Mouse (Mus musculus) MEL (cell line): ENCODE data around the gene Rhot2. TPM values are rescaled to one million over a fixed set of nuclear protein-coding genes. Genes with fewer than 3 reads are reported as not detected.
"Not testable (repeated sequence)": the region's sequence is repeated elsewhere in the genome, so short reads cannot be mapped to it uniquely, and the experiment has no call there.

Source experiments
- DNase-seq: peaks from one replicate; pipeline ENCODE4 v3.0.0; 2011; ENCODE audit warnings: low read depth, low spot score
- H3K27ac ChIP-seq: 2 replicates; pipeline ENCODE4 v1.5.1; 2012; ENCODE audit warnings: low read depth, mild to moderate bottlenecking, control low read depth, low read length, moderate library complexity; ENCODE audit not compliant: control insufficient read depth
- H3K27me3 ChIP-seq, 2 experiments: fragments of 150-350 bp in 1 of 2; sonication (generic) in 1 of 2; 2 replicates each; pipeline ENCODE4 v1.6.1; 2012; ENCODE audit warnings: low read length in 2 of 2, mild to moderate bottlenecking in 2 of 2, improper control_type of control experiment in 1 of 2, moderate library complexity in 1 of 2; ENCODE audit not compliant: insufficient read depth in 2 of 2, control insufficient read depth in 1 of 2
- H3K36me3 ChIP-seq, 2 experiments: 2 replicates each; pipeline ENCODE4 v1.6.1; 2012 to 2014; ENCODE audit warnings: low read length in 2 of 2, improper control_type of control experiment in 1 of 2, inconsistent platforms in 1 of 2, mild to moderate bottlenecking in 1 of 2; ENCODE audit not compliant: insufficient read depth in 2 of 2, control insufficient read depth in 1 of 2
- H3K4me1 ChIP-seq, 2 experiments: fragments of 150-350 bp in 1 of 2; sonication (generic) in 1 of 2; 2 replicates each; pipeline ENCODE4 v1.6.1; 2012; ENCODE audit warnings: low read length in 2 of 2, improper control_type of control experiment in 1 of 2, mild to moderate bottlenecking in 1 of 2; ENCODE audit not compliant: insufficient read depth in 2 of 2, control insufficient read depth in 1 of 2
- H3K4me3 ChIP-seq, 2 experiments: fragments of 150-350 bp in 1 of 2; sonication (generic) in 1 of 2; 2 replicates each; pipeline ENCODE4 v1.5.1; 2012; ENCODE audit warnings: low read depth in 2 of 2, low read length in 2 of 2, mild to moderate bottlenecking in 2 of 2, moderate library complexity in 2 of 2, control low read depth in 1 of 2, improper control_type of control experiment in 1 of 2; ENCODE audit not compliant: control insufficient read depth in 1 of 2, insufficient read depth in 1 of 2
- H3K79me2 ChIP-seq: 2 replicates; pipeline ENCODE4 v1.6.1; 2012; ENCODE audit warnings: mild to moderate bottlenecking, low read length, moderate library complexity; ENCODE audit not compliant: control insufficient read depth, poor library complexity, insufficient read depth
- H3K9ac ChIP-seq: 2 replicates; pipeline ENCODE4 v1.6.1; 2012; ENCODE audit warnings: low read depth, mild to moderate bottlenecking, control low read depth, low read length, moderate library complexity; ENCODE audit not compliant: control insufficient read depth, poor library complexity, severe bottlenecking
- H3K9me3 ChIP-seq: fragments of 150-350 bp; sonication (generic); replicated peaks from 2 replicates; pipeline ENCODE4 v1.6.1; 2012; ENCODE audit warnings: mild to moderate bottlenecking, low read length, improper control_type of control experiment, moderate library complexity; ENCODE audit not compliant: insufficient read depth
- BHLHE40 ChIP-seq: IDR thresholded peaks from 2 replicates; pipeline ENCODE4 v1.6.1; 2012; ENCODE audit warnings: low read depth, mild to moderate bottlenecking, inconsistent platforms, low read length, improper control_type of control experiment, borderline replicate concordance
- CHD2 ChIP-seq: IDR thresholded peaks from 2 replicates; pipeline ENCODE4 v1.6.1; 2011; ENCODE audit warnings: low read length, improper control_type of control experiment
- E2F4 ChIP-seq: IDR thresholded peaks from 2 replicates; pipeline ENCODE4 v1.6.1; 2011; ENCODE audit warnings: low read depth, low read length, improper control_type of control experiment, borderline replicate concordance
- EP300 ChIP-seq, 2 experiments: IDR thresholded peaks; 2 replicates each; pipeline ENCODE4 v1.6.1; 2011; ENCODE audit warnings: improper control_type of control experiment in 2 of 2, low read length in 2 of 2, low read depth in 1 of 2, mild to moderate bottlenecking in 1 of 2
- JUND ChIP-seq: IDR thresholded peaks from 2 replicates; pipeline ENCODE4 v1.6.1; 2011; ENCODE audit warnings: low read depth, mild to moderate bottlenecking, improper control_type of control experiment, low read length
- MAX ChIP-seq: IDR thresholded peaks from 2 replicates; pipeline ENCODE4 v1.6.1; 2011; ENCODE audit warnings: low read length, improper control_type of control experiment
- MEF2A ChIP-seq: IDR thresholded peaks from 2 replicates; pipeline ENCODE4 v1.6.1; 2014; ENCODE audit warnings: low read depth, mild to moderate bottlenecking, inconsistent platforms, low read length, improper control_type of control experiment; ENCODE audit not compliant: poor library complexity, insufficient replicate concordance, severe bottlenecking; ENCODE audit errors: extremely low read depth
- MXI1 ChIP-seq: IDR thresholded peaks from 2 replicates; pipeline ENCODE4 v1.6.1; 2011; ENCODE audit warnings: mild to moderate bottlenecking, low read depth, low read length, improper control_type of control experiment
- MYC ChIP-seq: IDR thresholded peaks from 2 replicates; pipeline ENCODE4 v1.6.1; 2011; ENCODE audit warnings: low read depth, mild to moderate bottlenecking, low read length, improper control_type of control experiment, moderate library complexity
- POLR2A ChIP-seq, 2 experiments: IDR thresholded peaks; 2 replicates each; pipeline ENCODE4 v1.6.1; 2011 to 2012; ENCODE audit warnings: low read length in 2 of 2, mild to moderate bottlenecking in 2 of 2, control low read depth in 1 of 2, improper control_type of control experiment in 1 of 2, low read depth in 1 of 2, moderate library complexity in 1 of 2; ENCODE audit not compliant: control insufficient read depth in 1 of 2, insufficient read depth in 1 of 2, poor library complexity in 1 of 2
- RAD21 ChIP-seq: IDR thresholded peaks from 2 replicates; pipeline ENCODE4 v1.6.1; 2011; ENCODE audit warnings: mild to moderate bottlenecking, low read depth, low read length, improper control_type of control experiment
- SIN3A ChIP-seq: IDR thresholded peaks from 2 replicates; pipeline ENCODE4 v1.6.1; 2012; ENCODE audit warnings: low read length, improper control_type of control experiment, inconsistent platforms
- TBP ChIP-seq: IDR thresholded peaks from 2 replicates; pipeline ENCODE4 v1.8.0; 2011; ENCODE audit warnings: low read depth, low read length, improper control_type of control experiment
- UBTF ChIP-seq: IDR thresholded peaks from 2 replicates; pipeline ENCODE4 v1.6.1; 2012; ENCODE audit warnings: low read depth, mild to moderate bottlenecking, inconsistent platforms, low read length, improper control_type of control experiment, moderate library complexity, borderline replicate concordance; ENCODE audit not compliant: insufficient read depth
- ZKSCAN1 ChIP-seq: IDR thresholded peaks from 2 replicates; pipeline ENCODE4 v1.6.1; 2012; ENCODE audit warnings: low read depth, mild to moderate bottlenecking, inconsistent platforms, low read length, improper control_type of control experiment, moderate library complexity
- ZMIZ1 ChIP-seq: IDR thresholded peaks from 2 replicates; pipeline ENCODE4 v1.6.1; 2012; ENCODE audit warnings: low read depth, mild to moderate bottlenecking, inconsistent platforms, low read length, improper control_type of control experiment, moderate library complexity
- ZNF384 ChIP-seq: IDR thresholded peaks from 2 replicates; pipeline ENCODE4 v1.6.1; 2012; ENCODE audit warnings: low read depth, mild to moderate bottlenecking, inconsistent platforms, low read length, improper control_type of control experiment
- polyA plus RNA-seq, 2 experiments: library from polyadenylated mRNA; stranded (reverse) in 1 of 2; unstranded in 1 of 2; fragments of >175 nt in 1 of 2; fragments of >200 nt in 1 of 2; gene quantifications; 2 replicates each; pipeline versions ENCODE4 v1.2.1 to v1.2.4; 2012; ENCODE audit warnings: low replicate concordance in 2 of 2, low read depth in 1 of 2; ENCODE audit not compliant: insufficient read length in 2 of 2, insufficient read depth in 1 of 2, missing spikeins in 1 of 2
- total RNA-seq: library from RNA; depleted of rRNA; stranded (reverse); fragments of 300-350 nt; gene quantifications from 2 replicates; pipeline ENCODE4 v1.2.3, GENCODE M21; 2012

Gene Rhot2
- total and polyA plus RNA-seq, 3 experiments = 29.1 to 54.5 TPM; not detected in 1

- TF ChIP-seq ZNF384 (peak; percentile 56; the same call in 1 of the 2 replicates), MYC (no peak), ZKSCAN1 (no peak), BHLHE40 (no peak), SIN3A (peak; percentile 20; the same call in 1 of the 2 replicates), JUND (no peak), UBTF (no peak), MEF2A (no peak), MAX (no peak), ZMIZ1 (no peak), CHD2 (no peak), EP300 (IDR thresholded peaks at IDR 0.05; ENCODE audit: low read depth in 1 of 2, low read length in 2 of 2) (no peak), MXI1 (no peak), RAD21 (no peak), TBP (peak; percentile 99), POLR2A (IDR thresholded peaks at IDR 0.05; ENCODE audit: control insufficient read depth in 1 of 2, insufficient read depth in 1 of 2, low read depth in 1 of 2, low read length in 2 of 2, poor library complexity in 1 of 2) (no peak)
Measured at GRCm38 (mm10) chr17:25873405-25874147, 28.9 kb upstream of the Rhot2 start (continued).

GRCm38 (mm10) chr17:25872676-25873075 lies 28.0 kb upstream of the Rhot2 start:
- no peaks in the 10 kb centered on the region for H3K27me3 ChIP-seq
- DNase-seq = no peak
- H3K4me1 ChIP-seq = peaks cover 2 to 19% of the 10 kb centered on the region in 2 experiments; a peak in 3 of 4 replicates
- H3K79me2 ChIP-seq = peaks cover 14% of the 10 kb centered on the region
- peaks cover 0 to 7% of the 10 kb centered on the region in 2 experiments; a peak in 2 of 4 replicates for H3K36me3 ChIP-seq
- H3K9me3 ChIP-seq = no peaks in the 10 kb centered on the region
- no peak overlapping the region for H3K9ac ChIP-seq
- H3K4me3 ChIP-seq = no peak overlapping the region
- TF ChIP-seq E2F4 = no peak
- no peak overlapping the region for H3K27ac ChIP-seq

- not testable (repeated sequence) for H3K27ac ChIP-seq, H3K36me3 ChIP-seq, H3K9me3 ChIP-seq, H3K9ac ChIP-seq, H3K27me3 ChIP-seq, H3K4me3 ChIP-seq, DNase-seq
- peaks cover 2 to 15% of the 10 kb centered on the region in 2 experiments; a peak in 3 of 4 replicates for H3K4me1 ChIP-seq
- H3K79me2 ChIP-seq = peaks cover 23% of the 10 kb centered on the region
Measured at GRCm38 (mm10) chr17:25871566-25871965, 26.9 kb upstream of the Rhot2 start.
